Mouse (Mus musculus): Measurements from ENCODE around the gene Tgfbr1. TPM values are rescaled to one million over a fixed set of nuclear protein-coding genes. Genes with fewer than 3 reads are reported as not detected.

Gene Tgfbr1
- 6.8 and 7.9 TPM in 2 replicates for polyA plus RNA-seq (2012; ENCODE audit: insufficient read depth, insufficient read length, missing spikeins)

- Histone ChIP-seq H3K27ac (replicated peaks; ENCODE audit: low read depth, low read length) (peak within 1 kb of the TSS; percentile 63; the same call in 1 of the 2 replicates), H3K4me1 (ENCODE audit: control insufficient read depth, insufficient read depth, insufficient read length, low read length) (no peaks in the 10 kb centered on the region; the same call in 1 of the 2 replicates), H3K4me3 (ENCODE audit: insufficient read depth, low read depth, low read length) (peak within 1 kb of the TSS; percentile 95)
Observed at GRCm38 (mm10) chr4:47352803-47353388, at the start of gene Tgfbr1. Tgfbr1 (plus strand) TSS chr4:47353222.

GRCm38 (mm10) chr4:47303340-47303998 is 49.6 kb upstream of the Tgfbr1 start:
- Histone ChIP-seq H3K4me1 (ENCODE audit: control insufficient read depth, insufficient read depth, insufficient read length, low read length) (peaks cover 3% of the 10 kb centered on the region; the same call in 1 of the 2 replicates), H3K4me3 (ENCODE audit: insufficient read depth, low read depth, low read length) (no peak overlapping the region), H3K27ac (replicated peaks; ENCODE audit: low read depth, low read length) (no peak overlapping the region)

DNA sequence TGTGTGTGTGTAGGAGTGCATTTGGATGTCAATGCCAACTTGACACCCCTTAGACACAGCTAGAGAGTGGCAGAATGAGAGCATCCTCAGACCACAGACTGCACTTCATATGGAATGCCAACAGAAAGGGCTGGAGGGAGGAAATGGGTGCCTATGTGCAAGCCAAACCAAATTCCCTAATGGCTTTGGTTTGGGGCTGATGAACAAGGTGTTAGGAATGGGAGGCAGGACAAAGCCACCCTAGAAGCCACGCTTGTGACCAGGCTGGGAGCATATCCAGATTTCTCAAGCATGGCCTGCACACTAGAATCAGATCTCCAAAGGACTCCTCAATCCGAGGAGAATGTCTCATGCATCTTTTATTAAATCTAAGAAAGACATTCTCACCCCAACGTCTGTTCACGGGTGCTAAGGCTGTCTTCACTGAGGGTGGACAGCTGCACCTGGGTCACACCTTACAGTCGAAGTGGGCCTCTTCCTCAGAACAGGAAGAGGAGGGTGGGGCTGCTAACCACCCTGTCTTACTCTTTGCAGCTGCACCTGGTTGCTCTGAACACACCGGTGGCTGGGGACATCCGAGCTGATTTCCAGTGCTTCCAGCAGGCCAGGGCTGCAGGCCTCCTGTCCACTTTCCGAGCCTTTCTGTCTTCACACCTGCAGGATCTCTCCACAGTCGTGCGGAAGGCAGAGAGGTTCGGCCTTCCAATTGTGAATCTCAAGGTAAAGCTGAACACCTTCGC is 43.0 kb upstream of the Tgfbr1 start:
- no peak overlapping the region for H3K27ac ChIP-seq (replicated peaks; ENCODE audit: low read depth, low read length)
- peaks cover 10% of the 10 kb centered on the region for H3K4me1 ChIP-seq (ENCODE audit: control insufficient read depth, insufficient read depth, insufficient read length, low read length)
- H3K4me3 ChIP-seq (ENCODE audit: insufficient read depth, low read depth, low read length), result no peak overlapping the region

DNA sequence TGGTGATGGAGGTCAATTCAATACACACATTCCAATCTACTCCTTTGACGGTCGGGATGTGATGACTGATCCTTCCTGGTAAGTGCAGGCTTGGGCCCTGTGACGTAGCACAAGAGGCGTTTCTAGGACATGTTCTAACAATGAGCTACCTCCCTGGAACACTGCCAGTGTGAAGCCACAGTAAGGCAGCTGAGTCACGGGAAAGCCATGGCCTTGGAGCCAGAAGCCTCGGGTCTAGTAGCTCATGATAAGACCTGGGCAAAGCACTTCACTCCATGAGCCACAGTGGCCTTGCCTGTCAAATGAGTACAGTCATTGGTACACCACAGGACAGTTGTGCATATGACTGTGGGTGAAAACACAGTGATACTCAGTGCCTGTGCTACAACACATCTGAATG is 42.2 kb upstream of the Tgfbr1 start:
- no peak overlapping the region for H3K27ac ChIP-seq (replicated peaks; ENCODE audit: low read depth, low read length)
- no peak overlapping the region for H3K4me3 ChIP-seq (ENCODE audit: insufficient read depth, low read depth, low read length)
- peaks cover 15% of the 10 kb centered on the region for H3K4me1 ChIP-seq (ENCODE audit: control insufficient read depth, insufficient read depth, insufficient read length, low read length)

DNA sequence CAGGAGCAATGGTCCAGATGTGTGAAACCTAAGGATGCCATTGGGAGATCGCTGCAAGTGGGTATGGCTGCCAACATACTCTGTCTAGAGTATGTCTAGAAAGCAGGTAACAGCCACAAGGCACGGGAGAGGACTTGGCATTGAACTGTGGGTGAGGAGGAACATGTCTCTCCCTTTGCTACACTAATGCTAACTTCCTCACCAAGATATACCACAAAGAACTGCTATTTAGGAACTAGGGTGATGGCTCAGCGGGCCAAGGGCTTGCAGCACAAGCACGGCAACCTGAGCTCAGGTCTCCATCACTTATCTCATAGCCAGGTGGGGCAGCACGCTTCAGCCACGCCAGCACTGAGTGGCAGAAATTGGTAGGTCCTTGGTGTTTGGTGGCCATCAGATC is 41.6 kb upstream of the Tgfbr1 start:
- Histone ChIP-seq H3K4me3 (ENCODE audit: insufficient read depth, low read depth, low read length) (no peak overlapping the region), H3K27ac (replicated peaks; ENCODE audit: low read depth, low read length) (no peak overlapping the region), H3K4me1 (ENCODE audit: control insufficient read depth, insufficient read depth, insufficient read length, low read length) (peaks cover 16% of the 10 kb centered on the region)

DNA sequence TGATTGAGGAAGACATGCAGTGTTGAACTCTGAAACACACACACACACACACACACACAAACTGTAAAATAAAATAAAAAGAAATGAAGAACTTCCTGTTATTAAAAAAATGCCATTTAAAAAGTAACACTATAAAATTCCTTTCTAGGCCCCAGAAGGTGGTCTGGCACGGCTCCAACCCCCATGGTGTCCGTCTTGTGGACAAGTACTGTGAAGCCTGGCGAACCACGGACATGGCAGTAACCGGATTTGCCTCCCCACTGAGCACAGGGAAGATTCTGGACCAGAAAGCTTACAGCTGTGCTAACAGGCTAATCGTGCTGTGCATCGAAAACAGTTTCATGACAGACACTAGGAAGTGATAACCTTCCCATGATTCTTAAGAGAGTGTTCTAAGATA is 41.1 kb upstream of the Tgfbr1 start:
- Histone ChIP-seq H3K27ac (replicated peaks; ENCODE audit: low read depth, low read length) (no peak overlapping the region), H3K4me1 (ENCODE audit: control insufficient read depth, insufficient read depth, insufficient read length, low read length) (peaks cover 16% of the 10 kb centered on the region), H3K4me3 (ENCODE audit: insufficient read depth, low read depth, low read length) (no peak overlapping the region)

GRCm38 (mm10) chr4:47312676-47313075 is 40.3 kb upstream of the Tgfbr1 start:
- Histone ChIP-seq H3K27ac (replicated peaks; ENCODE audit: low read depth, low read length) (no peak overlapping the region), H3K4me3 (ENCODE audit: insufficient read depth, low read depth, low read length) (no peak overlapping the region), H3K4me1 (ENCODE audit: control insufficient read depth, insufficient read depth, insufficient read length, low read length) (peaks cover 16% of the 10 kb centered on the region)

DNA sequence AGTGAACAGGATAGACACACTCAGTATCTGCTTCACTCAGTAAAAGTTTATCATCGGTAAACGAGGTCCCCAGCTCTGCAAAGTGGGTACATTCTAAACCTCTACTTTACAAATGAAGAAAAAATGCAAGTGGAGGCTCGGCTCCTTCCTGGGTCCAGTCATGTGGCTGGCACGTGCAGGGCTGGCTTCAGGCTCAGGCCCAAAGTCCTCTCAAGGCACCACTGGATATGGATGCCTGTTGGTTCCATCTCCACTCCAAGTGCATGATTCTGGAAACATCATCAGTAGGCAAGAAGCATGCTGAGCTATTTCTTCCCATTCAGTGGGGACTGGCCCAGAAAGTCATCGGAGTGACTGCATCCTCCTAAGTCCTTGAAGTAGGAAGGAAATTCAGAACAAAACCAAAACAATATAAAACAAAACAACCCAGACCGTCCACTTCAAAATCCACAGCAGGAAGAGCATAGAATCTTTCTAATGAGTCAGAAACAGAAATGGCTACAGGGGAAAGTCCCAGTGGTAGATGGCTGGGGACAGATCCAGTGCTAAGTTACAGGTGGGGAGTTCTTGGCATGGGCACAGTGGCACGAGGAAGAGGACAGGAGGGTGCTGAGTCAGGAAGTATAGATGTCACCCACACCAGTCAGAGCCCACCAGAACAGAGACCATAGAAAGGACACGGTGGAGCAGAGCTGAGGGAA is 39.2 kb upstream of the Tgfbr1 start:
- Histone ChIP-seq H3K4me1 (ENCODE audit: control insufficient read depth, insufficient read depth, insufficient read length, low read length) (peaks cover 16% of the 10 kb centered on the region), H3K27ac (replicated peaks; ENCODE audit: low read depth, low read length) (peak overlapping the region; percentile 19; the same call in 1 of the 2 replicates), H3K4me3 (ENCODE audit: insufficient read depth, low read depth, low read length) (no peak overlapping the region)

GRCm38 (mm10) chr4:47315458-47315857 is 37.6 kb upstream of the Tgfbr1 start:
- Histone ChIP-seq H3K4me3 (ENCODE audit: insufficient read depth, low read depth, low read length) (no peak overlapping the region), H3K4me1 (ENCODE audit: control insufficient read depth, insufficient read depth, insufficient read length, low read length) (peaks cover 15% of the 10 kb centered on the region), H3K27ac (replicated peaks; ENCODE audit: low read depth, low read length) (peak overlapping the region; percentile 39)

GRCm38 (mm10) chr4:47316432-47316831 is 36.6 kb upstream of the Tgfbr1 start:
- peaks cover 12% of the 10 kb centered on the region for H3K4me1 ChIP-seq (ENCODE audit: control insufficient read depth, insufficient read depth, insufficient read length, low read length)
- no peak overlapping the region for H3K27ac ChIP-seq (replicated peaks; ENCODE audit: low read depth, low read length)
- no peak overlapping the region for H3K4me3 ChIP-seq (ENCODE audit: insufficient read depth, low read depth, low read length)

GRCm38 (mm10) chr4:47319561-47320321 is 33.3 kb upstream of the Tgfbr1 start:
- Histone ChIP-seq H3K4me1 (ENCODE audit: control insufficient read depth, insufficient read depth, insufficient read length, low read length) (peaks cover 7% of the 10 kb centered on the region), H3K4me3 (ENCODE audit: insufficient read depth, low read depth, low read length) (no peak overlapping the region), H3K27ac (replicated peaks; ENCODE audit: low read depth, low read length) (no peak overlapping the region)

DNA sequence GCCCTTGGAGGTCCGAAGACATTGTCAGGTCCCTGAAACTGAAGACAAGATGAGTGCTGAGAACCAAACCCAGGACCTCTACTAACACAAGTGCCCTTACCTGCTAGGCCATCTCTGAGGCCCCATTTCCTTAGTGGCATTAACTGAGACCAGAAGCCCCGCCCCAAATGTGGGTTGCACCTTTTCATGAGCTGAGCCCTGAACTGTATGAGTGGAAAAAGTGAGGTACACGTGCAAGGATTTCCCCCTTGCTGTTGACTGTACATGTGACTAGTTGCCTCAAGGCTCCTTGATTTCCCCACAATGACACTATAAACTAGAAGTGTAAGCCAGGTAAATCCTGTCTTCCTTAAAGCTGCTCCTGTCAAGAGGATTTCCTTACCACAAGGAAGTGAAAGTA is 30.7 kb upstream of the Tgfbr1 start:
- H3K4me1 ChIP-seq (ENCODE audit: control insufficient read depth, insufficient read depth, insufficient read length, low read length), result no peaks in the 10 kb centered on the region
- no peak overlapping the region for H3K4me3 ChIP-seq (ENCODE audit: insufficient read depth, low read depth, low read length)
- no peak overlapping the region for H3K27ac ChIP-seq (replicated peaks; ENCODE audit: low read depth, low read length)

- Histone ChIP-seq H3K4me3 (ENCODE audit: insufficient read depth, low read depth, low read length) (no peak overlapping the region), H3K27ac (replicated peaks; ENCODE audit: low read depth, low read length) (no peak overlapping the region), H3K4me1 (ENCODE audit: control insufficient read depth, insufficient read depth, insufficient read length, low read length) (no peaks in the 10 kb centered on the region)
Observed at GRCm38 (mm10) chr4:47324206-47324605, 28.8 kb upstream of the Tgfbr1 start.

- no peak overlapping the region for H3K27ac ChIP-seq (replicated peaks; ENCODE audit: low read depth, low read length)
- H3K4me1 ChIP-seq (ENCODE audit: control insufficient read depth, insufficient read depth, insufficient read length, low read length), result no peaks in the 10 kb centered on the region
- H3K4me3 ChIP-seq (ENCODE audit: insufficient read depth, low read depth, low read length), result no peak overlapping the region
Observed at GRCm38 (mm10) chr4:47327782-47328181, 25.2 kb upstream of the Tgfbr1 start.
